Mouse (Mus musculus): ENCODE measurements around the gene Mast4.

The Mast4 gene

DNA sequence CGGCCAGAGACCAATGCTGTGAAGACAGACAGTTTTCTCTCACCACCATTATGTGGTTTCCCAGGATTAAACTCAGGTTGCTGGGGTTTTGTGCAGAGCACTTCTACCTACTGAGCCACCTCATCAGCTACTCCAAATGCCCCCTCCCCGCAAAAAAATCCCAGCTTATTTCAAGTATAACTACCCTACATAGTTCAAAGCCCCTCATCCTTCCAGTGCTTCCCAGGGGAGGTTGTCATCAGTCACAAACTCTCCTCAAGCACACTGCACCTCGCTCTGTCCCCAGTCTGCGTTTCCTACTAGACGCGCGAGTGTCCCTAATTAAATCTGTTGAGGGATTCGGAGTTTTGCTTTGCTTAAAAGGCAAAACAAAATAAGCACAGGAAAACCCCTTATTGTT lies 446.1 kb downstream of the Mast4 start:
- no peak for DNase-seq (ENCODE audit: low spot score)

DNA sequence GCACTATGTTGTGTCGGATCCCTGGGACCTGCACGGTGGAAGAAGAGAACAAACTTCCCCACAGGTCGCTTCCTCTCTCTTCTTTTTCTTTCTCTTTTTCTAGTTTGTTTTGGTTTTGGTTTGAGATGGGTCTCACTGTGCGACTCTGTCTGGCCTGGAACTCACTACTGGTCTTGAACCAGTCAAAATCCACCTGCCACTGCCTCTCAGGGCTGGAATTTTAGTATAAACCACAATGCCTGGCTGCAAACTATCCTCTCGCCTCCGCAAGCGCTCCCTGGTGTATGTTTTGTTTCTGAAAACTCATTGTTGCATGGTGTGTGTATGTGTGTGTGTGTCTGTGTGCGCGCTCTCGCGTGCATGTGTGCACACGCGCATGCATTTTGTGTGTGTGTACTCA lies 446.8 kb downstream of the Mast4 start:
- DNase-seq (ENCODE audit: low spot score) = no peak

DNA sequence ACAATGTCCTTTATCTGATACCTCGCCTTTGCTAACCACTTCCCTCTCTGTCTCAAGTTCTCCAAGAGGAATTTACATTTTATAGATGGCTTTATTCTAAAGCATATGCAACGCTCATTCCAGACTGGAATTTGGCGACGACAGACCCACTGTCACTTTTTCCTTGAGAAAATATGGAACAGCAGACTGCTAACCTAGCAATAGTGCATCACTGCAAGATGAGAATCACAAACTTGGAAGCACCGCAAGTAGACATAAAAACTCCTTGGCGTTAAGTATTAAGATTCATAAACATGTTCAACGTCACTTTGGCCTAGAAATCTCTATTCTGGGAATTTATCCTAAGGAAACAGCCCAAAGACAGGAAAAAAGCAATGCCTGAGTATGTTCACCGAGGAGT lies 447.5 kb downstream of the Mast4 start:
- no peak for DNase-seq (ENCODE audit: low spot score)

DNA sequence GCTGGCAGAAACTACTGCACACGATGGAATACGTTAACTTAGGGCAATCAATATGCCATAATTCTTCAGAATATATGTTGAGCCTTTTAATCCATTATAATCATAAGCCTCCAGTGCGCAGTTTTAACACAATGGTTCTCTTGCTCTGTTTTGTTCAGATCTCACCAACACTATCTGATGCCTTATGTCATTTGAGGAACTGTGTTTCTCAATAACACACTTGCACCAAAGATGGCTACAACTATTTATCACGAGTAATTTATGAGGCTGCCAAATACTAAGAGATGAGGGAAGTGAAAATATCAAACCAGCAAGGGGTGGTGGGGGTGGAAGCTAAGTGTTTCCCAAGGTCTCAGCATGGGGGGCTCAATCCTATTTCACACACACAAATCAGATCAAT lies 448.1 kb downstream of the Mast4 start:
- DNase-seq (ENCODE audit: low spot score) = no peak

DNA sequence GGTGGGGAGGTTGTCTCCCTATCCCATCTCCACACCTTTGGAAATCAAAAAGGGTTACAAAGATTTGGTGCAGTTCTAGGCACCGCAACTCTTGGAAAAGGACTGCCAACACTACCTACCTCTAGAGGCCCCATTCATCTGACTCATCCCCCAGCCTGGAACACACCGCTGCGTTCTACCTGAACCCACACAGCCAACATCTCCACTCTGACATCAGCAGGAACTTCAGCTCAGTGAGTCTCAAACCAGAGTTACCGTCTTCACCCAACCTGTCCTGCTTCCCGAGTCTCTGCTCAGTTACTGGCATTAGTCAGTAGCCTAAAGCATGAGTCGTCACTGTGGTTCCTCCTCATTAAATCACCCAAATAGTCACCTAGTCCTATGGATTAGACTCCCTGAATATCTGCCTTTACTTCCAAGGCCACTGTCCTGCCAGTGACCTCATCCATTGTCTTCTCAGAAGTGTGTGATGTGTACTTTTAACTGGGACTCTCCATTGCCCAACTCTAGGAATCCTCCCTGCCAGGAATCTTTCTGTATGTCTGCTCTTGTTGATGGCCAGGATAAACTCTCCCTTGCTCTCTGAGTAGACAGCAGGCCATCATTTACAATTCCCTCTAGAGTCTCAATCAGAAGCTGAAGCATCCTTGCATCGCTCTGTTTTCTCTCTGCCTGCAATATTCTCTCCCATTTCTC lies 453.8 kb downstream of the Mast4 start:
- no peak for DNase-seq (ENCODE audit: low spot score)

DNA sequence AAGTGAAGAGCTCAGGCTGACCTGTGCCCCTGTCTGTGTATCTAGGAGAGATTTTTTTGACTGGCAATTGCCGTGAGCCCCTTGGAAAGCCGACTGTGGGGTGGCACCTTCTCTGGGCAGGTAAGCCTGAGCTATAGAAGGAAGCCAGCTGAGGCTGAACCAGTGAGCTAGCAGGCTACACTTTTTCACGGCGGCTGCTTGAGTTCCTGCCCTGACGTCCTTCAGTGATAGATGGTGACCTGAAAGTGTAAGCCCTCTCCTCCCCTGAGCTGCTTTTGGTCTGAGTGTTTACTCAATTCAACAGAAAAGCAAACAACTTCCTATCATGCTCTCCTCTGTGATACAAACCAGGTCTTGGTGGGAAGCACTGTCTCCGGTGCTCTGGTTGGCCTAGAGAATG lies 455.7 kb downstream of the Mast4 start:
- DNase-seq (ENCODE audit: low spot score) = no peak

DNA sequence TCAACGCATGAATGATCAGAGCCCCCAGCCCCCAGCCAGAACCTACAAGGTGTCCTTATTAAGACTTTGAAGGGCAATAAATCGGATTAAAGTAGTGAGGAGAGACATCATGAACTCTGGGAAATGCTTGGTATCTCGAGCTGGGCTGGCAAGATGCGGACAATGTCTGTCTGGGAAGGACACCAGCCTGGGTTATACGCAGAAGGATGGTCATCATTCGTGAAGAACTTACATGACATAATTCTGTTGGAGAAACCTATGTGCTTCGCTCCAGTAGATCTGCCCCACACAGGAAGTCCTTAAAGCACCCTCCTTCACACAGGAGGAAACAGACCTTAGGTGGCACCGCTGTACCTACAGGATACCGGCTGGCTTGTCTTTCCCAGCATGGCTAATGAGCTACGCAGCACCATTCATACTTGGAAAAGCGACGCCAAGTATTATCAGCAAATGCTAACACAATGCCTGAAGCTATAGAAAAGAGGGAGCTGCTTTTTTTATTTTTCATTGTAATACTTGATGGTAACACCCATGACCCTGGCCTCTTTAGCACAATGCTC lies 456.5 kb downstream of the Mast4 start:
- no peak for DNase-seq (ENCODE audit: low spot score)

DNA sequence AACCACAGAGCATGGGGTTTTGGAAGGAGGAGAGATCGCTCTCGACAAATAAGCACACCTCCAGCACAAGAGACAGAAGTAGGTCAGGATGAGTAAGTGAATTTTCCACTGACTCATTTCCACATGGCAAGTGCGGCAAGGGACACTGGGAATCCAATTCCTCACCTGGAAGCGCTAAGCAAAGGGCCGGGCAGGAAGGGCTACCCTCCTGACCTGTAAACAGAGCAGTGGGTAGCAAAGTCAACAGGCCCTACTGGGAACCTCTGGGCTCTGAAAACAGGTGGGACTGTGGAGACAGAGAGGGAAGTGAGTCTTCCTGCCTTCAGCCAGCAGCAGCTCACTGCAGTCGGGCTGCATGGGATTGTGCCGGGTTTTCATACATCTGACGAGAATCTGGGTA lies 457.1 kb downstream of the Mast4 start:
- DNase-seq (ENCODE audit: low spot score) = no peak

DNA sequence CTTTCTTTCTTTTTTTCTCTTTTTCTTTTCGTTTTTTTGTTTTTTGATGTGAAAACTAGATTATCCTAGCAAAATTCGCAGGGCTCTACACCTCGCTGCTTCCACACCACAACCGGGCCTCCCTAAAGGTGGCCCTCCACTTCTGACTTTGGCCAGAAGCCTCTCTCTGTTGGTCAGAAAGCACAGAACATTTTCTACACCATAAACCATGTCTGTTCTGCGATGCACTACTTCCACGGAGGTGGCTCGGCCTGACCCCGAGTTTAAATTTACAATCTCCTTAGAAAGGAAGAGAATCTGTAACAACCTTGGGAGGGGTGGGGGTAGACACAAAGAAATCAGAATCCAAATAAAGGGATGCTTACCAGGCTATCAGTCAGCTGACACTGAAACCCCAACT lies 458.8 kb downstream of the Mast4 start:
- no peak for DNase-seq (ENCODE audit: low spot score)

DNA sequence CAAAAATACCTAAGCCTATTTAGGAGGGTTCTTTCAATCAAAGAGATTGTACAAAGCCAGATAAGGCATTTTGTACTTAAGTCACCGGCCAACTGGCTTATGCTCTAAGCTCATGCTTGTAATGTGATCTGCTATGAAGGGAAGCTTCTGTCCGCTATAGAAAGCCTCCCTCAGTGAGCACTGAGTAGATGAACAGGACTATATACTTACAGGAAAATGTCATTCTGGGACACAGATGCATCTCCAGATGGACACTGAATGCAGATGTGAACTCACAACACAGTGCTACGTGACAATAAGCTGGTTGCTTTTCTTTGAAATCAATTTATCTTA lies 459.2 kb downstream of the Mast4 start:
- DNase-seq (ENCODE audit: low spot score) = no peak

DNA sequence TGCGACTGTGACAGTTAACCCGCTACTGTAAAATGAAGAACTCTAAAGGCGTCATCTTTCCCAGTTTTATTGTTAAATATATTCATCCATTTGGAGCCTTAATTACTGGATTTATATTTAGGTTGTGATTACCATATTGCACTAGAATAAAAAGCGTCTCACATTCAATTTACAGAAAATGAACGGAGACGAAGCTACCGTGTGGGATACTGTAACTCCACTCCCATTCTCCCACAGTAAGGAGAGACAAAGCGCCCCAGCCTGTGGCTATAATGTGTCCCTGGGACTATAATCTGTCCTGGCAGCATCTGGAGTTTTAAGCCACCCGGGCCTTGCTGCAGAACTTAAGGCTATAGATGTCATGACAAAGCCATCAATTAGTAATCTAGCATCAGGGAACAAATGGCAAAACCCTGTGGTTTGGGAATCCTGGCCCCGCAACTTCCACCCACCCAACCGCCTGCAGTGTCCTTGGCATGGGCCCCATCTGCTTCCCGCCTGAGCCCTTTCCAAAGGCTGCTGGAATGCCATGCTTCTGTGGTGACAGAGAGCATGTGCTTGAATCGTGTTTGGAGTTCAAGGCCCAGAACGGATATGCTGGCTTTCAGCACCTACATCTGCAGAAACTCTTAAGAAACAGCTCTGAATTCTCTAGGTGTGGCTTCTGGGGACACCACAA lies 459.7 kb downstream of the Mast4 start:
- peak; percentile 51 for DNase-seq (ENCODE audit: low spot score)

DNA sequence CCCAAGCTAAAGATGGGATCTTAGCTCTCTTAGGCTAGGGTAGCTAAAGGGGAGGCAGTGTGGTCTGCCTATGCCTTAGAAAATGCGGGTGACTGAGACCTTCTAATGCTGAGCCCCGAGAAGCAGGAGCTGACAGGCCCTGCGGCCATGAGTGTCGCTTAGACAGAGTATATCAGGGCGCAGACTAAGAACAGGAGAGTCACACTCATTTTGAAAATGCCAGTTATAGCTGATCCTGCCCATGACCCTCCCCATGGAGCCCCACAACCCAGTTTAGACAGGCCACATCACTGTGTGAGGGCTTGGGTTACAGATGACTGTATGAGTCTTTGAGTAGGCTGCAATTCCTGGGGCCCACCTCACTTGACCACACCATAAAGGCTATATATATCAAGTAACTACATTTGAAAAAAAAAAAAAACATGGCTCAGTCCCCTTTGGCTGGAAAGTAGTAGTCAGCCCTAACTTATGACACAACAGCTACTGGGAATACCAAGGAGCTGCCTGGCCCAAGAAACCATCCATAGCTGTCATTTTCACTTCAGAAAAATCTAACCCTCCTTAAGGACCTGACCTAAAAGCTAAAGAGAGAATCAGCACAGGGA lies 460.8 kb downstream of the Mast4 start:
- no peak for DNase-seq (ENCODE audit: low spot score)

DNA sequence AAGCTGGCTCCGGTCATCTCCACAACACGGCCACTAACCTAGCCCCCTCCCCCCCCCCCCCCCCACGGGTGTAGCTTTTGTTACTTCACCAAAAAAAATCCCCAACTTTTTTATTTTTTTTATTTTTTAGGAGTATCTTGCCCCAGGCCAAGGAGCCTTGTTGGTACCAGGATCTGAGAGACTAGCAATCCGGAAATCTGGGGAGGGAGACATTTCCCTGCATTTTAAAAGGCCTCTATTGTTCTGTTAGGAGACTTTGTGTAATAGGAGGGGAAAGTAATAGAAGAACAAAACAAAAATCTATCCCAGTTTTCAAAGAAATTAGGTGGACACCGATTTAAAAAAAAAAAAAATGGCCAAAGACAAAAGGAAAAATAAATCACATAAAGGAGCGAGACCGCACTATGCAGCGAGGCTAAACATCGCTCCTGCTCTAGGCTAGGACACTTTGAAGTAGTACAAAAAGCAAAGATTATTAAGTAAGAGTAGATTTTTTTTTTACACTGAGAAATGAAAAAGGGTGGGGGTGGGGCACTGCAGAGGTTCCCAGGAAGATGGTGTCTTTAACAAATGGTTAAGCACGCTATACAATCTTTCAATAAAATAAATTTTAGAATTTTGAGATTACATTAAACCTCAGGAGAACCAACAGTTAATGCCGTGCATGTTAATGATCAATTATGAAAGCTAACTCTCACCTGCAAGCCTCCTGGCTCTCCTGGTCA lies 462.8 kb downstream of the Mast4 start:
- DNase-seq (ENCODE audit: low spot score) = no peak

DNA sequence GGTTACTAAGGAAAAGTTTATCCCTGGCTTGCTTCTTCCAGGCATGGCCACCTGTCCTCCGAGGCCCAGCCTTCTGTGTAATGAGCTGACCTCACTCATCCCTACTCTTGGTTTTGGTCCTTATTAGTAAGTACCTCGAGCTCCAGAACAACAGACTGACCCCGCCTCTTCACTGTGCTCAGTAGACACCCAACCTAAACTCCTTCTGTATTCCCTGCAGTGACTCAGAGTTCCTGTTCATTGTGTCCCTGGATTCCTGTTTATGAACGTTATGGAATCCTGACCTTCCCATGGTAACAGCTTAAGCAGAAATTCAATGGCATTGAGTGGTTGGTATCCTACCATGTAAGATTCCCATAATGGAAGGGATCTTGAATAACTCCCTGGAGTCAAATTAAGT lies 464.8 kb downstream of the Mast4 start:
- no peak for DNase-seq (ENCODE audit: low spot score)

DNA sequence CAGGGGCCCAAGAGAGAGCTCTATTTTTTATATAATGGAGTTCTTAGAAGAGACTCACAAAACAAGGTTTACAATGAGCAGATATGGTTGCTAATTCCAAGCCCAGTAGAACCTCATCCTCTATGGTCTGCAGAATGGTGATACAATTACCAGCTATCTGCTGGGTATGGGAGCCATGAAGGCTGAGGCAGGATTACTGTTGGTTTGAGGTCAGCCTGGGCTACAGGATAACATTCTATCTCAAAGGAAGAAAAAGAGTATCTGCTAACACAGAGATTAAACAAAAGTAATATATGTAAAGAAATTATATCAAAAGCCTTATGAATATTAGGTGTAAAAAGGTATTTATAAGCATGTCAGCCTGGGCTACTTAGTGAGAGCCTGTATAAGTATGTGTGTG lies 467.5 kb downstream of the Mast4 start:
- no peak for DNase-seq (ENCODE audit: low spot score)

DNA sequence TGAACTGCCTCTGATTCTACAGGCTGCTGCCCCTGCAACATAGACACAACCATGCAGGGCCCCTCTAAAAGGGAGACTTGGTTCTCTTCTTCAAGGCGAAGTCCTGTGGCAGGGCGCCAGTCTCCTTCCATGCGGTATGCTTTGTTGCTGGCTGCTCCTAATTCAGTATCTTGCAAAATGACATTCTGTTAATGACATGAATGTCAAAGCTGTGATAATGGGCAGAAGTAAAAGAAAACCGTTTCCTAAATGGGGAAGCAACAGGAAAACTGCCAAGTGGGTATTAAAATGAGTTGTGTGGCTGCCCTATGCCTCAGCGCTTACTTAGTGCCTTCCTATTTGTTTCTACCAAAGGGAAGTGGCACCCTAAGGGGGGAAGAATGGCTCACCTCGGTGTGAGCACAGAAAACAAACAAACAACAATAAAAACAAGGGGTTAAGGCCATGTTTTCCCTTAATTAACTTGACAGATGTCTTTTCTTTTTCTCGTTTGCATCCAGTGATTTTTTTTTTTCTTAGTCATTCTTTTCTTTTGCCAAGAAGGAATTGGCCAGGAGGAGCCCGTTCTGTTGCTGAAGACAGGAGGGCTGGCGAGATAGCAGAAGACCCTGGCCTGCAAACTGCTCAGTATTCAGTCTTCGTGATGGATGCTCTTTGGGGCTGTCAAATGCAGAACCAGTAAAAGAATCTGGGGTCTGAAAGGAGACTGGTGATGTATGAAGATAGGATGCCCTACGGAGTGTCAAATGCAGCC lies 468.1 kb downstream of the Mast4 start:
- DNase-seq (ENCODE audit: low spot score) = peak; percentile 68

DNA sequence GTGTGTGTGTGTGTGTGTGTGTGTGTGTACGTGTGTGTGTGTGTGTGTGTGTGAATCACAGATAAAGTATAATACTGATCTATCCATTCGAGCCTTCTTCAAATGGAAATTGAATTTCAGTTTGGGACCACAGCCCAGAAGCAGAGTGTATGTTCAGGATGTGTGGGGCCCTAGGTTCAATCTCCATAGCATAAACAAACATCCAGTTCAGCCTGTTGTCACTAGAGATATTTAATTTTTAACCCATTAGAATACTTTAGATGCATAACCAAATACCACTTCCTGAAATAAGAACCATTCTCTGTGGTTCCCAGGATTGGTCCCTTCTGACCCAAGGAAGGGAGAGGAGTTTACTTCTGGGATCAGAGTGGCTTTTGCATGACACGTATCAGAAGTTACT lies 468.8 kb downstream of the Mast4 start:
- DNase-seq (ENCODE audit: low spot score) = no peak

DNA sequence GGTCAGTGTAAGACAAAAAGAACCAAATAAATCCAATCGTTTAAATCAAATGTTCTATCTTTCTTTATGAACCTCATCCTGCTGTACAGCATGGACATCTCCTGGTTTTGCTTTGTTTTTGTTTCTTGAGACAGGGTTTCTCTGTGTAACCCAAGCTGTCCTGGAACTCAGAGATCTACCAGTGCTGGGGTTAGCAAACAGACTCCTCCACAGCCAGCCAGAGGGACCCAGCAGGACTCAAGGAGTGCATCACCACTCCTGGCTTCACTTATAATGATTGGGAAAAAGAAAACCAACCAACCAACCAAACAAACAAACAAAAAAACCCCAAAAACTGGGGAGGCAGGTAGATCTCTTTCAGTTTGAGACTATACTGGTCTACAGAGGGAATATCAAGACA lies 469.5 kb downstream of the Mast4 start:
- DNase-seq (ENCODE audit: low spot score) = no peak

DNA sequence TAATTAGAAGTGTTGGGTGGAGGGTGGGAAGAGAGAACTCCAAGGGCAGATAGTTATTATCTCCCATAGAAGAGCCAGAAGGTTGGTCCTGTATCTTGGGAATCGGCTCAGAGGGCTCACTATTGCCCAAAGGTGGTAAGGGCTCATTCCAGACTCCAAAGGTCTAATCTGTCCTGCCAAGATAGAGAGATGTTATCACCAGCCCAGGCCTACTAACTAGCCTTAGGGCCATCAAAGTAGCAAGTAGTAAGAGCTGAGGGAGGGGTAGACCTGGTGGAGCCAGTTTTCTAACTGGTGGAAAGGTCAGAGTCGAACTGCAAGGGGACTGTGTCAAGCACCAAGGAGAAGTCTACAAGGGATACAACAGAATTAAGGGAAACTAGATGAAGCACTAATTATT lies 470.2 kb downstream of the Mast4 start:
- no peak for DNase-seq (ENCODE audit: low spot score)

DNA sequence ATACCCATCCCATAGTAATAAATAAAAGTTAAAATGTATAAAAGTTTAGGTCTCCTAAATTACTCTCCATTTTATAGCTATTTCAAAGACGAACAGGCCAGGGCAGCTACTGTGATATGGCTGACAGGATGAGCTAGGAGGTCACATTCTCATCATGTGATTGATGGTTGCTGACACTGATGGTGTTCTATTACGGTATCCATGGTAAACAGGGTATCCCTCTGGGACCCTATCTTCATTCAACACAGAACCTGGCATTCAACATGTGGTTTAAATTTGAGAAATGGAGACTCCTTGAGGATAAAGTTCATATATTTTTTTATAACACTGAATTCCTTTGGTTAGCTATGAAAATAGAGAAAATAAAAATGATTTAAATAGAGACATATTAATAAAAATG lies 471.3 kb downstream of the Mast4 start:
- DNase-seq (ENCODE audit: low spot score) = no peak

DNA sequence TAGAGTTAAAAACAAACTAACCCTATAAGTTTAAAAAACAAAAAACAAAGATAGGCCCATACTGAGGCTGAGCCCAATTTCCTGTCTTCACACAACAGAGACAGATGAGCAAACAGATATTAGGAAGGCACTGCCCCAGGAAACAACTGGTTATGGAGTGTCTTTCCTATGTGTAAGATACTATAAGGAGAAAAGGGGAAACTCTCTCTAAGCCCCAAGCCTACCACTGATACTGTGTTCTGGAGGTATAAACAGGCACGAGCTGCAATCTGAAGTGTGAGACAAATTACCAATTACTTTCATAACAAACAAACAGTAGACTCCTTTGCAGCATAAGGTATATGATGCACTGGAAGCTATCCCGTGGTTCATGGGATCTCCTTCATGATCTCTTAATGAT lies 471.9 kb downstream of the Mast4 start:
- DNase-seq (ENCODE audit: low spot score) = no peak

DNA sequence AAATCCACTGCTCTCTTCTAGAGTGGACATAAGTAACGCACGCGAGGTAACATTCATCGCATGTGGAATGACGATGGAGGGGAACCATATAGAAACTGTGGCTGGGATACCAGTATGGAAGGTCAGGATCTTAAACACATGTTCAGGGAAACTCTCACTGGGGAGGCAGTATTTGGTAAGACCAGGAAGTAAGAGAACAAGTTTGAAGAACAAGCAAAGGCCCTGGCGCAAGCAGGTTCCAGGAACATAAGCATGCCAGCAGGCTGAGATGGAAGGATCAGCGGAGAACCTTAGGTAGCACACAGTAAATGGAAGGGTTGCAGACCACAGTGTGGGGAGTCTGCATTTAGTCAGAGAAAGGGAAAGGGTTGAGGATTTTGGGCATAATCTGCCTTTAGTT lies 473.6 kb downstream of the Mast4 start:
- DNase-seq (ENCODE audit: low spot score) = no peak
